Mouse (Mus musculus): ENCODE measurements at regions not wholly inside any gene's neighbourhood (a gene's known extent, or its start where the extent isn't known, plus 50 kb on each side); places are given as distances from the start of the nearest gene placed in this dataset.

DNA sequence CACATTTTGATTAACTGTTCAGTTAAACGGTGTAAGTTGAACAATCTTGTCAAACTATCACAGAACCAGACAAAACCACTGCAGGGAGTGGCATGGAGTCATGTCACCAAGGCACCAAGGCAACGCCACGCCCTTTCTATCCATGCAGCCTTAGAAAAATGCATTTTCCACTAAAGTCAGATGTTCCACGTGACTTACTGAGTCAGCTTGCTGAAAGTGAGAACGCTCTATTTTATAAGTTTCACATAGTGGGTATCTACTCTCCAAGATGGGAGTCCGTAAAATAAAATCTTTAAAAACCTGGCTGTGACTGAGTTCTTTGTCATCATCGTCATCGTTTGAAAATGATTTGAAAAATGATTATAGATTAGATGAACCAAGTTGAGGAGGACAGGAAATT lies 72.5 kb downstream of the Il12a start:
- TF ChIP-seq CTCF (IDR thresholded peaks at IDR 0.05; ENCODE audit: extremely low read depth, insufficient read depth, low read length) (no peak), POLR2A (IDR thresholded peaks at IDR 0.05; ENCODE audit: extremely low read depth, insufficient read depth, low read length) (no peak)

All from cortical plate, adult 2 months (tissue).